Mouse (Mus musculus): ENCODE data around the gene Vsir. TPM values are rescaled to one million over a fixed set of nuclear protein-coding genes. Genes with fewer than 3 reads are reported as not detected.
A peak's percentile ranks its signal among the peaks of the same experiment; 100 is the strongest.

The Vsir gene
- total RNA-seq (2021) = 1 to 10 TPM; 5.8 to 6.4 TPM

DNA sequence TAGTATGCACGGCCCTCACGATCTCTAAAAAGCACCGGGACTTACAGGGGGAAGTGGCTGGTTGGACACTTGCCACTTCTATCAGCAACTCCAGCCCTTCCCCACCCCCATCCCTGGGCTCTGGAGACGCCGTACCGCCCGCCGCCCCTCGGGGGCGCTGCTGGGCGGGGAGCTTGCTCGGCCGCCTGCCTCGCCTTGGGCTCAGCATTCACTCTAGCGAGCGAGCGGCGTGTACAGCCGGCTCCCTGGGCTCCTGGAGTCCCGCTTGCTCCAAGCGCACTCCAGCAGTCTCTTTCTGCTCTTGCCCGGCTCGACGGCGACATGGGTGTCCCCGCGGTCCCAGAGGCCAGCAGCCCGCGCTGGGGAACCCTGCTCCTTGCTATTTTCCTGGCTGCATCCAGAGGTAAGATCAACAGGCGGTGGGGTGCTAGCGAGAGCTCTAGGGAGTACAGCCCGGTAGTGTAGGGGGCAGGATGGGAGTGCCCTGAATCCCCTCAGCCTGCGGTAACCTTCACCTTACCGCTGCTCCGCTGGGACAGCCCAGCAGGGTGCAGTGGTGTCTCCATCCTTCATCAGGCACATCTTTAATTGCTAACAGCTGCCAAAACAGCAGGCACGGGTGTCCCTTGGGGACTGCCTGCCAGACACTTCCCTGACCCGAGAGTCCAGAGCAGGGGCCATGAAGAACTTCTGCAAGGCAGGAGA lies at the start of gene Vsir:
Gene Vsir, plus strand, starts transcription at position 151 of the 705 bp plus-strand sequence.
- DNase-seq = peak; percentile 64
- intact Hi-C loops (cut with DNase I) = no loop called here

DNA sequence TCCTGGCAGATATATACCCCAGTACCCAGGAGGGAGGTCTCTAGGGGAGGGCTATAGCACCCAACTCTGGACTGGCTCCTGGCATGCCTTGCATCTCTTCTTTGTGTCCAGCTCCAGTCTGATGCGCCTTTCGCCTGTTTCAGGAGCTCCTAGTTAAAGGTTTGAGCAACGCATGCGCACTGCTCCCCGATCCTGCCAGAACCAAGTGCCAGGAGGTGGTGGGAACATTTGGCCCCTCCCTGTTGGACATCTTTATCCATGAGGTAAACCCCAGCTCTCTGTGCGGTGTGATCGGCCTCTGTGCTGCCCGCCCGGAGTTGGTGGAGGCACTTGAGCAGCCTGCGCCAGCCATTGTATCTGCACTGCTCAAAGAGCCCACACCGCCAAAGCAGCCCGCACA lies 47.0 kb upstream of the Vsir start:
- no peak for DNase-seq
- intact Hi-C loops (cut with DNase I) = no loop called here

DNA sequence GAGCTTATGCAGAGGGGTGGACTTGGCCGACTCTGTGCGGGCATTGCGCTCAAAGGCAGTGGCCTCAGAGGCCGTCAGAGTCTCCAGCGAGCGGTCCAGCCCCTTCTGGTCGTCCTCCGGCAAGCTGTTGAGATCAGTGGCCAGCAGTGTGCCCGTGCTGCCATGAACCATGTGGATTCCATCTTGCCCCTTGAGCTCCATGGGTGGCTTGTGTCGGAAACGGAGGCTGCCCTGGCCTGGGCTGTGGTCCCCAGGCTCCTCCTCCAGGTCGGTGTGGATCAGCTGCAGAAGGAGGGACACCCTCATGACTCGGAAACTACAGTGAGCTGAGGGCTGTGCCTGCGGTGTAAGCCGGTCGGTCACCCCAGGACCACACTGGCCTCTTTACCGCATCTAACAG lies 43.2 kb upstream of the Vsir start:
- no peak for DNase-seq
- intact Hi-C loops (cut with DNase I) = no loop called here

DNA sequence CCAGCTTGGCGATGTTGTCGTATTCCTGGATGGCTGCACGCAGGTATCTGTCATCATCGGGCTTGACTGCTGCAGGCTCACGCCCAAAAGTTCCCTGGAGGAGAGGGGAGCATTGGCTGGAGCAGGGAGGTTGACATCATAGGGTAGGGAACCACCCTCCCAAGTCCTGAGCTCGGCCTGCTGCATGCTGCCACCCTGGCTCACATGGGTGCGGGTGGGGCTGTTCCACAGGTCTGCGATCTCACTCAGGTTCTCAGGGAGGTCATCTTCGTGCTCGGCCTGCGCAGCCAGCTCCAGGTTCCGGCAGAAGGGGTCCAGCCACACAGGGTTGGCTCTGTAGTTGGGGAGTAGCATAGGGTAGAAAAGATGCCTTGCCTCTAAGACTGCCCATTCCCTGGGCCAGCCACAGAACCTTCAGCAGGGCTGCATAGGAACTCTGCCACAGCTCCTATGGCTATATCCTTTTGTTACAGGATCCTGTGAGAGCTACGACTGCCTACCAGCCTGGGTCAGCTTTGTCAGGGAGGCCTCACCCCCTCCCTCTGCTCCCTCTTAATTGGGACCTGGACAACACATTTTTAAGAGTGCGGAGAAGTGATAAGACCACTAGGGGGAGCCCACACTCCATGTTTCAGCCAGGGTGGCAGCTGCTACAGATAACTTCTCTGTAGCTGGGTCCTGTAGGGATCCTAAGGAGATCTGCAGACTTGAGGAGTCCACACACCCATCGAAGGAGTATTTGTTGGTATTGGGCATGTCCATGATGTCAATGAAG lies 41.6 kb upstream of the Vsir start:
- intact Hi-C loops (cut with DNase I) = loop anchor here (5.0 kb wide), 2 partner anchors 102 to 452 kb away; no protein-coding TSS in a partner anchor
- peak; percentile 76 for DNase-seq

DNA sequence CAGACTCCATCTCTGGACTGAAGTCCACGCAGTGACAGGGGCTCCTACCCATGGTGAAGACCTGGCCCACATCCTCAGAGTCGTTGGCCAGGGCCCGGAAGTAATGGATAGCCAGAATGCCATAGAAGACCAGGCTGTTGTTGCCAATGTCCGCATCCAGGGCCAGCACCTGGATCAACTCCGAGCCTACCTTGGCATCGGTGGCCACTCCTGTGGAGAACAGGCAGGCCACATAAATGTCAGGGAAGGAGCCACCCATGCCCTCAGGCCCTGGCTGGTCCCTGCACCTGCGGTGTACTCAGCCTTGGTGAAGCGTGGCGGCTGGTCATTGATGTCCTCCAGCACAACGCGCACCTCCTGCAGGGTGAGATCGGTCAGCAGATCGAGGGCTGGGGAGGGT lies 36.0 kb upstream of the Vsir start:
- no peak for DNase-seq
- intact Hi-C loops (cut with DNase I) = no loop called here

DNA sequence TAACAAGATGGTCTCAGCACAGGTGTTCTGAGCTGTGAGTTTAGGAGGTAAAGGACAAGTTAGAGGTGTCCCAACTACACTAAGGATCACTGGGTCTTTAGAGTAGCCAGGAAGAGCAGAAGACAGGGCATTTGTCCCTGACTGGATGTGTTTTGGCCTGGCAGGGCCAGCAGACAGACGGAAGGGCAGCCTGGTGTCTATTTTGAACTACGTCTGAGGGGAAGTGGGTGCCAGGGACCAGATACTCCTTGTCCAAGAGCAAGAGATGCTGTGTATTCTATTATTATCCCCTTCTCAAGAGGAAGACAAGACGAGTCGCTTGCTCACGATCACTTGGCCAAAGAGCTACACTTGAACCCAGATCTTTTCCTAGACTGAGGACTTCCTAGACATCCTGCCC lies 33.0 kb upstream of the Vsir start:
- intact Hi-C loops (cut with DNase I) = no loop called here
- DNase-seq = no peak

DNA sequence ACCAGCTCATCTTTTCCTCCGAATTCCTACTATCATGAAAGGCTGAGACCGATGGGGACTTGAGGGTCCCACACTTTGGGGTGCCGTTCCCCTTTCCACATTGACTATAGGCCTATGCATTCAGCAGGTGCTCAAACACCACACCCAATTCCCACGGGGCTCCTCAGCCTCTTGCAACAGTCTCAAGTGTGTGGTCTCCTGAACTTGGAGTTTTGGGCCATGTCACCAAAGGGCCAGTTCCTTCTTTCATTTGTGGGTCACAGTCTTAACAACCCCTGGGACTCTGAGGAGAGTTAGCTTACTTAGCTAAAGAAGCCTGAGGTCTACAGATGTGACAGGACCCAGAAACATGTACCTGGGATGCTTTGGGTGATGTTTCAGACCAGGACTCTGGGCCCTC lies 30.5 kb upstream of the Vsir start:
- no peak for DNase-seq
- intact Hi-C loops (cut with DNase I) = no loop called here

DNA sequence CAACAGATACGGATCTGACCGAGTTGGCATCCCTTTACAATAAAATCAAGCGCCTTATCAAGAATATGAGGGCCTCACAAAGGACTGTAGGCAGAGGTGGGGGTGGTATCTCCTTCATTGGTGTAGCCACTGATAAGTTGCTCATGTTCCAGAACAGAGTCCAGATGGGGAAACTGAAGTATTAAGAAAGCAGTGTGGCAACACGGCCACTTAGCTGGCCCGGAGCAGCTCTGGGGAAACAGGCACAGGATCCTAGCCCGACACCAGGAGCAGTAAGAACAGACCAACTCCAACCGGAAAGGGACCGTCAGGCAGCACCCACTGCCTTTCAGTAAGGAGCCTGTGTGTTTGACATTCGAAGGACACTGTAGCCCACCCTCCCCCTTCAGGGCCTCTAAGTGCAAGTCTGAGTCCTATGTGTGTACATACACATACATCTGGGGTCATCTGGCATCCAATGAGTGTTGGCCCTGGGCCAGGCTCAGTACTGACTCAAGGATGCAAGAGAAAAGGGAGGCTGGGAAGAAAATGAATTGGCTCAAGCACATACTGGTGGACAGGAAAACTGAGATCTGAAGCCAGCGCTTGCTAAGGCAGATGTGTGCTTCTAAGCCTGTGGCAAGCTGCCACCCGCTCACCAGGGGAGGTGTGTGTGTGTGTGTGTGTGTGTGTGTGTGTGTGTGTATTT lies 17.5 kb upstream of the Vsir start:
- DNase-seq = peak; percentile 44
- intact Hi-C loops (cut with DNase I) = no loop called here

DNA sequence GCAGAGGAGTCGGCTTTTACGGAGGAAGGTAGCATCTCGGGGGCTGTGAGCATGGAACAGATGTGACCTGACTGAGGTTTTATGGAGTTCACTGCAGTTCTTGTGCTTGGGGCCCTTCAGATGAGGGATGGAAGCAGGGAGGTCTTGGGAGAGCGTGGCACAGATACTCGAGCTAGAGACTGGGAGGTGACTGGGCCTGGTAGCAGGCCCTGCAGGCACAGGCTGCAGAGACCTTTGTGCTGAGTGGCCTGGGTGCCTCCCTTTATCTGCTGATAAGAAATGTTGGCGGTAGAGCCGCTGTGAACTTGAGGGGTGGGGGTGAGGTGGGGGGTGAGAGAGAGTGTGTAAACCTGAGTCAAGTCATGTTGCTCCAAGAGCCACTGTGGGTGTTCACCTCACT lies 12.1 kb upstream of the Vsir start:
- intact Hi-C loops (cut with DNase I) = no loop called here
- DNase-seq = no peak

DNA sequence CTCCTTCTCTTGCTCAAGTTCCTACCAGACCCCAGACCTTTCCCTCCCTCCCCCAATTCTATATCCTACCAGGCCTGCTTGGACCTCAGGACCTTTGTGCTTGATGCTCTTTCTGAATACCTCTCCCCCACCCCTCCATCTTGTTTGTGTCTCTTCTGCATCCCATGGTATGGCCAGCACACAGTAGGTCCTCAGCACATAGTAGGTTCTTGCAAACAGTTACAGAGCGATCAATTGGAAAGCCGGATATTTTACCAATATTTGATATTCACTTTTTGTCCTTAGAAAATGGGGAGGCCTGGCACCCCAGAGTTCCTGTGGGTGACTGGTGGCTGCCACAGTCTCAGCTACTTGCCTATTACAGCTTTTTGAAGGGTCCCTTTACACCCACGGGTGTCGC lies 11.6 kb upstream of the Vsir start:
- intact Hi-C loops (cut with DNase I) = no loop called here
- DNase-seq = no peak

DNA sequence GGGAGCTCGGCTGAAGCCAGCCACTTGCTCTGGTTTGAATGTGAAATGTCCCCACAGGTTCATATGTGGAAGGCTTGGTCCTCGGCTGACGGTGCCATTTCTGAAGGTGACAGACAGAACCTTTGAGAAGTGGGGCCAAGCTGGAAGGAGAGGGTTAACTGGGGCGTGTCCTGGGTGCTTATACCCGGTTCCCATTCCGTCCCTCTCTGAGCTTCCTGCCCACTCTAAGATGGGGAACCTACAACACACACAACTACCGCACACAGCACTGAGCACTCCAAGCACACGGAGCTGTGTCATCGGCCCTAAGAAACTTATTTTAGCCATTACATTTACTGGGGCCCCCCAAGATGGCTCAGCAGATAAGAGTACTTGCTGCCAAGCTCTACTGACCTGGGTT lies 5.1 kb upstream of the Vsir start:
- intact Hi-C loops (cut with DNase I) = no loop called here
- DNase-seq = no peak

DNA sequence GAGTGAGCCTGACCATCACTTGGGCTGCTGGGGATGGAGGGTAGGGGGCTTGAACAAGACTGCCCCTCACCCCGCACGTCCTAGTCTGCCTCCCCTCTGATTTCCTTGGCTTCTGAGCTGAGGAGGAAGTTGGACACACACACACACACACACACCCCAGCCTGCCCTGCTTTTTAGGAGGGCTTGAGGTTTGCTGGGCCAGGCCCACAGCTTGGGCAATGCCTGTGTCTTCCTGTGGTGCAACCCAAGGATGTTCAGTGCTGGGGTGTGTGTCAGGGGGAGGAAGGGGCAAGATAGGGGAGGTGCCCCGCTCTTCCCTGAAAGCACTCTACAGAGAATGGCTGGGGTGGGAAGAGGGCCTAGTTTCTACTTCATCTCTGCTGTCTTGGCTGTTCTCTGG lies 2.5 kb upstream of the Vsir start:
- no peak for DNase-seq
- intact Hi-C loops (cut with DNase I) = no loop called here

DNA sequence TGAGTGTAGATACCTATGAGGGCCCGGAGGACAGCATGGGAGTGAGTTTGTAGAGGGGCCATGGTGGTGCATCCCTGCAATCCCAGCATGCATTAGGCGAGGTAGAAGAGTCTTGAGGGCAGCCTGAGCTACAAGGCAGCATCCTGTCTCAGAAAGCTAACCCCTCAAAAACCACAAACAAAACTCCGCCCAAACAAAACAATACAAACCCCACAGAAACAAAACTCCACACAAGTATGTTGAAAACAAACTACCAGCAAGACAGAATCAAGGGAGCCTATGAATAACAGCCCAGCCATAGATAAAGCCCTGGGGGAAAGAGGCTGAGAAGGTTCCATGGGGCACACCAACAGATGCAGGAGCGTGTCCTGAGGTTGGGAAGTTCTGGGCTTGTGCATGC lies 595 bp upstream of the Vsir start:
- intact Hi-C loops (cut with DNase I) = no loop called here
- DNase-seq = no peak

DNA sequence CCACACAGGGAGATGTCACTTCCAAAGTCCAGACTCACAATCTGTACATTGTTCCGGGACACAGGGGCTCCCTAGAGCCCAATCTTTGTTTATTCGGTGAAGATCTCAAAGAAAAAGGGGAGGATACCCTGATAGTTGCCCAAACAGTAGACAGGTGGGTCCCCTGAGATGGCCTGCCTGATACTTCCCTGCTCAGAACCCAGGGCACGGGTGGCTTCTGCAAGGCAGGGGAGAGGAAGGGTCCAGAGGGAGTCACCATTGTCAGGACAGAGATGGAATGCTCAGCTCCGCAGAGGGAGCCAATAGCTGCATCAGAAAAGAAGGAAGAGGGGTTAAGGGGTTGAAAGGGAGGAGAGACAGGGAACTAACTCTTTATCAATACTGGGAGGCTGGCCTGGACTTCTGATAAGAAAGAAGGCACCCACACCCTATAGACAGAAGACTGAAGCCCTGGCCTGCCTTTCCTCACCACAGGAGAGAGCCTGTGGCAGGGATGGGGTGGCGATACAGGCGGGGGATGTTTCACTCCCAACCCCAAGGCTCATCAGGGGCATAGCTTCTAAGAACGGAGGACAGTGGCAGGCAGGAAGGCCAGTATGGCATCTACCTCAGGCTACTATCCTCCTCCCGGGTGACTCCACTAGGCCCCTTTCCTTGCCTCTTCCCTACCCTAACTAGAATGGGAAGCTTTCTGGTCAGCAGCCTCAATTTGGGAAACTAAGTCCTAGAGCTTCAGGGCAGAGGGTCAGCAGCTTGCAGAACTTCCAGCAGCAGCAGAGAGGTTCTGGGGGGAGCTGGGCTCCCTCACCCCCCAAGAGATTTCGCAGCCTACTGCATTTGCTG lies 1.3 kb downstream of the Vsir start:
- no peak for DNase-seq
- intact Hi-C loops (cut with DNase I) = no loop called here

DNA sequence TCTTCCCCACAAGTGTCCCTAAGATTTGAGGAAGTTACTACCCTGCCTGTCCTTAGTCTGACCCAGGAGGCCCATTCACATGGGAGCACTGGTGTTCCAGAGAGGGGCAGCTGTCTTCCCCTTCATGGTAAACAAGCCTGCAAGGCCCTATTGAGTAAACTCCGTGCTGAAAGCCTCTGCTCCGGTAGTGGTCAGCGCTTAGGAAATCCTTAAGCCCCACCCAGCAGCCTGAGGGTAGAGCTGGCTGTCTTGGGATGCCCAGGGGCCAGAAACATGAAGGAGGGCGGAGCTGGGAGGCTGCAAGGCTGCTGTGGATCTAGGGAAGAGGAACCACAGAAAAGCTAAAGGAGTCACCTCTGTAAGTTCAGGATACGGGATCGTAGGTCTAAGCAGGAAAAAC lies 2.4 kb downstream of the Vsir start:
- intact Hi-C loops (cut with DNase I) = no loop called here
- no peak for DNase-seq

DNA sequence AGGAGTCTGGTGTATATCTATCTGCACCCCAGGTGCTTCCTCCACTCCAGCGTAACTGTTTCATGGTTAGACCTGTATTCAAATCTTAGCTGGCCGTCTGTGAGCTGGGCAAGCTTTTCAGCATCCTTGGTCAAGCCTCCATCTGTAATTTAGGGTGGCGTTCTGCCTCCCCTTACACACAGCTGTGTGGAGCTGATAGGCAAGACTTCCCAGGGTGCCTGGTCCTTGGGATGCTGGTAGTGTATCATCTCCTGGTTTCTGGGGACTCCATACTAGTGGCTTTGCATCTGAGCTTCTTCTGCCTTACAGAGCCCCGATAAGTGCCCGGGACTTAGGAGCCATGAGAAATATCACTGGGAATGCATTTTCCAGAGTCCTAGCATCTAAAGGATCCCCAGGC lies 3.0 kb downstream of the Vsir start:
- intact Hi-C loops (cut with DNase I) = no loop called here
- no peak for DNase-seq

DNA sequence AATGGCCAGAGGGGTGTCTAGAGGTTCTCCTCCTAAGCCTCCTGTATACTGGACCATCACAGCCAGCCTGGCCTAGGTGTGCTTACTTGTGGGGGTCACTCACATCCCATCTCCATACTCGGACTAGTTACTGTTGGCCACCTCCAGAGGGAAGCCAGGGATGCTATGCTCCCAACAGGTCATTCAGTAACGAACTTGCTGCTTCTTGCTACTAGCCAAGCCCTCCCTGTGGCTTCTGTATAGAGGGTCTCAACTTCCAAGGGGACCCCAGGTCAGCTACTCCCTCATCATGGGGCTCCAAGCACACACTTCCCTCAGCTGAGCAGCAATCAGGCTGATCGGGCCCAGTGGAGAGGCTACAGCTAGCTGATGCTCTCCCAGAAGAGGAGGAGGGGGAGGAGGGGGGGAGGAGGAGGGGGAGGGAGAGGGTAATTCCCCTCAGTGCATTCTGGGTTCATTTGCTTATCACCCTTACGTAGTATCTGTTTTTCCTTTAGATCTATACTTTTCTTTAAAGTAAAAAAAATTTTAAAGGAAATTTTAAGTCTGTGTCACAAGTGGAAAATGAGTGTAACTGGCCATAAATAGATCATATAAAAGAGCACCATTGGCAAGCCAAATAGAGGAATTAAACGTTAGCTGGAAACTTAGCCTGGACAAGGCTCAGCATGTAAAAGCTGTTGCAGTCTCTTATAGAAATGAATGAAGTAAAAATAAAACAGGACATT lies 3.6 kb downstream of the Vsir start:
- DNase-seq = no peak
- intact Hi-C loops (cut with DNase I) = no loop called here

DNA sequence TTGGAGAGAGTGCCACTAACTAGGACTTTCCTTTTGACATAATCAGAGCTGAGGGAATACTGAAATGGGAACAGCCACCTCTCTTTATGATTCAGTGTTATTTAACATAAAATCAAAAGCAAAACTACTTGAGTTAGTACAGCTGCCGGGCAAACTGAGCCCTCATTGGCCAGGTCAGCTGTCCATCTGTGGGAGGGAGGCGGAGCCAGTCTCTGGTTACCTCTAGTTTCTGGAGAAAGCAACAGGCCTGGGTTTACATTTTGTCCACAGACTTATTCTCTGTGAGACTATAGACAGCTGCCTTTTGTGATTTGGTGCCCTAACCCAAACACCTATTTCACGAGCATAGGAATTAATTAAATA lies 4.1 kb downstream of the Vsir start:
- intact Hi-C loops (cut with DNase I) = no loop called here
- peak; percentile 64 for DNase-seq

DNA sequence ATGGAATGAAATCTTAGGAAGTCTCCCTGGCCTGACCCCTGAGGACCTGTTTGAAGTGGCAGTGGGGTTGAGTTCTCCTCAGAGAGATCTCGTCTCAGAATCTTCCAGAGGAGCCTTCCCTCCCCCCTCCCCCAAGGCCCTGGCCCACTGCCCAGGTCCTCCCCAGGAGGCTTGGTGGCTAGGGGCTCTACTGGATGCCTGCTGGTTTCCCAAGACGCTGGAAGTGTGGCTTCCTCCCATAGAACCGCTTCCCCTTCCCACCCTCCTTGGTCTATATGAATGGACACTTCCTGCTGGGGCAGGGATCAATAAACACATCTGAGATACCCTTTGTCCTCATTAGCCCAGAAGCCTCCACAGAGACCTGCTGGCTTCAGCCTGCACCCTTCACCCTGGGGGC lies 4.6 kb downstream of the Vsir start:
- no peak for DNase-seq
- intact Hi-C loops (cut with DNase I) = no loop called here

DNA sequence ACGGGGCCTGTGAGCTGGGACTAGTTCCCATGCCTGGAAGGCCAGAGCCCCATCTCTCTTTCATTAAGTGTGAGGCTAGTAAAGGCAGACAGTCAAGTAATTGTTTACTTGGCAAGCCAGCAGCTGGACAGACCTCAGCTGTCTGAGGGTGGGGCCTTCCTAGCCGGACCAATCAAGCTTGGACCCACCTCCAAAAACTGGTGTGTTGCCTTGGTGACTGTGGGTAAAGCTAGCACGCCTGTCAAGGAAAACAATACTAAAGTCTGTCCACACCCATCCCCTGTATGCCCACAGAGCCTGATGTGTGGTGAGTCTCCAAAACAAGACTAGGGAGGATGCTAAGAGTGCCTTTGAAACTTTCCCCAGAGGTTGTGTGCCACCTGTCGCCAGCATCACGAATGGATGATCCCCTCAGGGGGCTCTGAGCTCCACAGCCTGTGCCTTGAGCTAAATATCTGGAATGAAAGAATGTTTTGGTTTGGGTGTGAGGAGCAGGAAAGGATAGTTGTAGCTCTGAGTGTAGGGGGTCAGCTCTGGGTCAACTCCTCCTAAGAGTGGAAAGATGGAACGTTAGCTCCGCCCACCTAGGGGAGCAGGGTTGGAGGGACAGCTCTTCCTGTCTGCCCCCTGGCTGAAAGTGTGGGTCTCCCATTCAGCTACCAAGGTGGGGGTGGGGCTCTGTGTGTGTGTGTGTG lies 5.3 kb downstream of the Vsir start:
- DNase-seq = no peak
- intact Hi-C loops (cut with DNase I) = no loop called here
